Mouse (Mus musculus): ENCODE data around the gene Pld1.

- no peak for TF ChIP-seq POLR2A (IDR thresholded peaks at IDR 0.05; ENCODE audit: low read depth, low read length)
- TF ChIP-seq CTCF (IDR thresholded peaks at IDR 0.05; ENCODE audit: extremely low read depth, insufficient read length, insufficient replicate concordance, low read depth, low read length) = no peak
These were observed 153.2 kb downstream of the Pld1 start for GRCm38 (mm10) chr3:28091741-28092140.

All from small intestine, adult 2 months (tissue).